ENCODE assay signal across 14 mouse cellular contexts in the genomic region with DNA sequence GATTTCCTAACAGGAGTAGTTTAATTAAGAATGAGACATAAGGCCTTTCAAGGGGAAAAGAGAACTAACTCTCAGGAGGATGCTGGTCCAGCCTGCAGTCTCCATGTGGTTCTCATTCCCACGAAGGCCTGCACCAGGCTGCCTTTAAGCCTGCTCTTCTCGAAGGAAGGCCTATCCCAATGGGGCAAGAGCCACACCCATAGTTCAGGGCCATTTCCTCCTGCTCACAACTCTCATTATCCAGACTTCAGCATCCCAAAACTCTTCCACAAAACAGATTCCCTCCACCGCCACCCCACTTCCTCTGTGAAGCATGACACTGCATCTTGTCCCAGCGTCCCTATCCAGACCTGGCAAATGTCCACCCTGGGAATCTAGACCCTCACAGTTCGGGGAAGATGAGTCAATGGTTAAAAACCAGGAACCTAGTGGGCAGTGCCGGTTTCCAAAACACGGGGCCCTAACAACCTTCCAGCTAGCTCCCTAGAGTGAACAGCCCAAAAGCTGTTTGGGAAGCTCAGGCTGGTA. TPM values are rescaled to one million over a fixed set of nuclear protein-coding genes. Genes with fewer than 3 reads are reported as not detected.
A peak's percentile ranks its signal among the peaks of the same experiment; 100 is the strongest.
DNase-seq lines count a peak whose midpoint lies in the region; ATAC-seq and TF ChIP-seq lines count a peak whose summit lies in the region.
"Had no signal": no experiment of that assay in that cellular context is flagged by ENCODE, and none has a peak within 500 bp of the region (broad histone marks: within the 10 kb centered on the region; RNA-seq: fewer than 3 reads in every experiment).

No protein-coding gene starts in this region.

- no peaks in the 10 kb centered on the region for H3K9me3 ChIP-seq in embryonic facial prominence, embryonic 13.5 days
- H3K9me3 ChIP-seq: hindbrain, embryonic 12.5 days; limb, embryonic 13.5 days; megakaryocyte, embryonic 14.5 days had no signal

- 0 out of 2 replicates have a peak, but pooled peaks have one; percentile 2 for TF ChIP-seq CTCF in heart, adult 2 months (IDR thresholded peaks at IDR 0.05)

- H3K4me1 ChIP-seq in embryonic facial prominence, embryonic 13.5 days = peaks cover 28% of the 10 kb centered on the region
- H3K4me1 ChIP-seq in heart, adult 2 months (ENCODE audit: control insufficient read depth, insufficient read depth, low read length) = peaks cover 8% of the 10 kb centered on the region
- H3K4me1 ChIP-seq: megakaryocyte, embryonic 14.5 days had no signal

- H3K79me2 ChIP-seq in heart, adult 2 months (replicated peaks; ENCODE audit: control insufficient read depth, insufficient read depth, low read length) = 0 out of 2 replicates have a peak, but pooled peaks cover 2% of the 10 kb centered on the region

- 60% methylated on average over 7 of the region's 7 CpGs for WGBS in embryonic facial prominence, embryonic 13.5 days
- 42% methylated on average over 7 of the region's 7 CpGs for WGBS in heart, adult 2 months

- peak overlapping the region; percentile 35; the same call in 1 of the 2 replicates for H3K27ac ChIP-seq in embryonic facial prominence, embryonic 13.5 days
- H3K27ac ChIP-seq in heart, adult 2 months = peak overlapping the region; percentile 17; the same call in 1 of the 2 replicates

- no peak overlapping the region for H3K9ac ChIP-seq in embryonic facial prominence, embryonic 13.5 days
- no peak overlapping the region for H3K9ac ChIP-seq in heart, adult 2 months (ENCODE audit: low read depth, low read length)
- H3K9ac ChIP-seq: hindbrain, embryonic 12.5 days; limb, embryonic 13.5 days; lung, embryonic 14.5 days had no signal

- H3K36me3 ChIP-seq in embryonic facial prominence, embryonic 13.5 days = no peaks in the 10 kb centered on the region
- H3K36me3 ChIP-seq in heart, adult 2 months (ENCODE audit: control insufficient read depth, insufficient read depth, low read length) = no peaks in the 10 kb centered on the region
- H3K36me3 ChIP-seq: hindbrain, embryonic 12.5 days; limb, embryonic 13.5 days had no signal

- DNase-seq in layer of hippocampus, postnatal 14 days (ENCODE audit: low spot score in 2 of 2) = peak; percentile 32 to 37
- no peak for DNase-seq in layer of hippocampus, adult 9-10 months (ENCODE audit: low spot score)
- peak; percentile 38 to 50 for DNase-seq in heart, adult 2 months
- DNase-seq in heart, postnatal 4 days = peak; percentile 47
- no peak for DNase-seq in spleen, adult 18-20 months
- DNase-seq in retina, postnatal 1 day = no peak
- DNase-seq: adrenal gland, postnatal 25 days; kidney, adult 11 months; lung, embryonic 14.5 days had no signal

- no peak for TF ChIP-seq EP300 in heart, adult 2 months (IDR thresholded peaks at IDR 0.05; ENCODE audit: insufficient read depth, low read depth, low read length)

- no peak for TF ChIP-seq POLR2A in heart, adult 2 months (IDR thresholded peaks at IDR 0.05; ENCODE audit: insufficient read depth, low read depth, low read length)

- ATAC-seq in embryonic facial prominence, embryonic 13.5 days (ENCODE audit: insufficient number of reproducible peaks, insufficient read depth, low FRiP score, low TSS enrichment, low read depth) = no peak

- no peak overlapping the region for H3K4me2 ChIP-seq in embryonic facial prominence, embryonic 13.5 days
- H3K4me2 ChIP-seq: hindbrain, embryonic 12.5 days; limb, embryonic 13.5 days; lung, embryonic 14.5 days had no signal

- H3K27me3 ChIP-seq in embryonic facial prominence, embryonic 13.5 days = no peaks in the 10 kb centered on the region
- H3K27me3 ChIP-seq in heart, adult 2 months (ENCODE audit: control insufficient read depth, insufficient read depth, low read length) = no peaks in the 10 kb centered on the region
- H3K27me3 ChIP-seq: hindbrain, embryonic 12.5 days; limb, embryonic 13.5 days; megakaryocyte, embryonic 14.5 days had no signal

- intact Hi-C loops in heart, adult 2 months (cut with DNase I) = no loop called here

- H3K4me3 ChIP-seq in embryonic facial prominence, embryonic 13.5 days = no peak overlapping the region
- no peak overlapping the region for H3K4me3 ChIP-seq in heart, adult 2 months
- H3K4me3 ChIP-seq: hindbrain, embryonic 12.5 days; limb, embryonic 13.5 days; megakaryocyte, embryonic 14.5 days; myocyte had no signal

RNA-seq across cellular contexts. Expression of a gene that starts 15.3 kb away (rescaled TPM):
- 100 to 1,000 TPM; 112 to 130 TPM for total RNA-seq in layer of hippocampus, postnatal 14 days (2021)
- polyA plus RNA-seq in embryonic facial prominence, embryonic 13.5 days (2015; fragmentation: Nextera tagmentation; extraction: Ambion mirVana) = 38.9 and 43.4 TPM in 2 replicates
- total RNA-seq in heart, adult 2 months (2021) = 10 to 100 TPM; 67.1 to 78.2 TPM
- 20.1 and 29.3 TPM in 2 replicates for polyA plus RNA-seq in heart, adult 2 months (2012; rRNA removed)
- 100 to 1,000 TPM; 111 to 116 TPM for total RNA-seq in heart, postnatal 4 days (2021)

Comparison
In these comparisons a context has a peak if more than half of its experiments do, and no peak if none do; other contexts are left out.
1. DNase-seq: peak in layer of hippocampus, postnatal 14 days (2 of 2), heart, adult 2 months (2 of 2) and heart, postnatal 4 days (single experiment); none in layer of hippocampus, adult 9-10 months (single experiment), spleen, adult 18-20 months (0 of 2) and retina, postnatal 1 day (single experiment).